Mouse (Mus musculus) gastrocnemius, adult 2 months (tissue): ENCODE data around the gene Smg5. TPM values are rescaled to one million over a fixed set of nuclear protein-coding genes. Genes with fewer than 3 reads are reported as not detected.
"Not testable (repeated sequence)": the region's sequence is repeated elsewhere in the genome, so short reads cannot be mapped to it uniquely, and the experiment has no call there.

Experiments
- DNase-seq: peaks from one replicate; pipeline ENCODE4 v3.0.0; 2022
- H3K27ac ChIP-seq: fragments of 200-600 bp; 2 replicates; pipeline ENCODE4 v1.8.1; 2022; ENCODE audit warnings: mild to moderate bottlenecking
- H3K4me3 ChIP-seq: fragments of 200-600 bp; 2 replicates; pipeline ENCODE4 v1.8.1; 2022; ENCODE audit warnings: mild to moderate bottlenecking, moderate library complexity
- CTCF ChIP-seq: fragments of 200-600 bp; IDR thresholded peaks from 2 replicates; pipeline ENCODE4 v1.8.1; 2022; ENCODE audit warnings: antibody characterized with exemption, mild to moderate bottlenecking, moderate library complexity
- intact Hi-C: fragments of 180-260 bp; cut with DNase I; formaldehyde crosslinking; loops from one replicate; pipeline ENCODE4 v1.15.1; 2025
- long read RNA-seq, 2 experiments: library from polyadenylated mRNA; stranded (forward); transcript quantifications; one replicate each; pipeline ENCODE4 v2.0.0; 2021
- total RNA-seq, 2 experiments: library from RNA; stranded (reverse); gene quantifications; 2 replicates each; pipeline ENCODE4 v1.2.3; 2021

The Smg5 gene
- total RNA-seq: 10 to 100 TPM; 38.1 to 48.2 TPM
- long read RNA-seq, experiment 1, full-length matches to known transcripts: 12 of 18 reads
- long read RNA-seq, experiment 1, partial matches to known transcripts: 2 of 18 reads
- long read RNA-seq, experiment 1, other reads (novel, unspliced or antisense): 4 of 18 reads
- long read RNA-seq, experiment 2, full-length matches to known transcripts: 9 of 15 reads
- long read RNA-seq, experiment 2, partial matches to known transcripts: 1 of 15 reads
- long read RNA-seq, experiment 2, other reads (novel, unspliced or antisense): 5 of 15 reads

GRCm38 (mm10) chr3:88336058-88337013 lies at the start of gene Smg5, which contains the start of gene Tmem79:
TSS of gene Smg5 (plus strand) at chr3:88336260.
TSS of gene Tmem79 (minus strand) at chr3:88336148.
- intact Hi-C loops: no loop called here
- DNase-seq: peak; percentile 98
- Histone ChIP-seq H3K27ac (peak within 1 kb of the TSS; percentile 98), H3K4me3 (peak within 1 kb of the TSS; percentile 89)
- no peak for TF ChIP-seq CTCF

GRCm38 (mm10) chr3:88287110-88287509 lies 49.0 kb upstream of the Smg5 start, which contains the start of gene Gm38392:
TSS of gene Gm38392 (minus strand) at chr3:88287210.
- intact Hi-C loops: no loop called here
- H3K27ac ChIP-seq: no peak within 1 kb of the TSS
- DNase-seq: no peak

GRCm38 (mm10) chr3:88288133-88288713 lies 47.8 kb upstream of the Smg5 start:
- H3K27ac ChIP-seq, H3K4me3 ChIP-seq, intact Hi-C loops, DNase-seq: not testable (repeated sequence)

More at GRCm38 (mm10) chr3:88287110-88287509, 49.0 kb upstream of the Smg5 start, which contains the start of gene Gm38392:
- no peak within 1 kb of the TSS for H3K4me3 ChIP-seq
- no peak for TF ChIP-seq CTCF

GRCm38 (mm10) chr3:88291970-88292369 lies 44.1 kb upstream of the Smg5 start:
- DNase-seq: peak; percentile 25
- intact Hi-C loops: no loop called here

GRCm38 (mm10) chr3:88295272-88295671 lies 40.8 kb upstream of the Smg5 start:
- intact Hi-C loops, H3K4me3 ChIP-seq, DNase-seq, H3K27ac ChIP-seq: not testable (repeated sequence)

More at GRCm38 (mm10) chr3:88291970-88292369, 44.1 kb upstream of the Smg5 start:
- no peak overlapping the region for H3K27ac ChIP-seq
- peak; percentile 58 for TF ChIP-seq CTCF
- H3K4me3 ChIP-seq: no peak overlapping the region

GRCm38 (mm10) chr3:88296110-88296560 lies 39.9 kb upstream of the Smg5 start:
- intact Hi-C loops: no loop called here
- DNase-seq: no peak
- peak overlapping the region; percentile 96 for H3K27ac ChIP-seq
- H3K4me3 ChIP-seq: peak overlapping the region; percentile 80
- no peak for TF ChIP-seq CTCF

GRCm38 (mm10) chr3:88296561-88297318 lies 39.3 kb upstream of the Smg5 start, which contains the start of the genes Tsacc and Cct3:
TSS of gene Tsacc (minus strand) at chr3:88296999.
TSS of gene Cct3 (plus strand) at chr3:88297116.
- intact Hi-C loops: no loop called here
- DNase-seq: peak; percentile 97
- TF ChIP-seq CTCF: peak; percentile 21; the same call in 1 of the 2 replicates

GRCm38 (mm10) chr3:88297321-88297851 lies 38.7 kb upstream of the Smg5 start:
- Histone ChIP-seq H3K4me3 (peak overlapping the region; percentile 80), H3K27ac (peak overlapping the region; percentile 96)
- DNase-seq: no peak
- no peak for TF ChIP-seq CTCF
- intact Hi-C loops: no loop called here

More at GRCm38 (mm10) chr3:88296561-88297318, 39.3 kb upstream of the Smg5 start, which contains the start of the genes Tsacc and Cct3:
- Histone ChIP-seq H3K4me3 (peak within 1 kb of the TSS; percentile 80), H3K27ac (peak within 1 kb of the TSS; percentile 96)

- no peak for TF ChIP-seq CTCF
- no peak overlapping the region for H3K27ac ChIP-seq
- no peak for DNase-seq
- H3K4me3 ChIP-seq: no peak overlapping the region
- intact Hi-C loops: no loop called here
Measured at GRCm38 (mm10) chr3:88299172-88299571, 36.9 kb upstream of the Smg5 start.

GRCm38 (mm10) chr3:88324951-88325405 lies 11.1 kb upstream of the Smg5 start, which contains the start of gene Glmp:
TSS of gene Glmp (plus strand) at chr3:88325023.
- TF ChIP-seq CTCF: no peak
- DNase-seq: peak; percentile 75
- intact Hi-C loops: no loop called here
- Histone ChIP-seq H3K27ac (peak within 1 kb of the TSS; percentile 90), H3K4me3 (peak within 1 kb of the TSS; percentile 97)

GRCm38 (mm10) chr3:88328956-88329355 lies 7.1 kb upstream of the Smg5 start:
- no peak overlapping the region for H3K27ac ChIP-seq
- no peak overlapping the region for H3K4me3 ChIP-seq
- intact Hi-C loops: no loop called here
- TF ChIP-seq CTCF: no peak
- no peak for DNase-seq
